Mouse (Mus musculus) hindbrain, embryonic 15.5 days (tissue): ENCODE results near the gene Kank1. TPM values are rescaled to one million over a fixed set of nuclear protein-coding genes. Genes with fewer than 3 reads are reported as not detected.

Experiments used
- ATAC-seq: fragments of 200-750 bp; cut with Nextera tagmentation; 2 replicates; pipeline ENCODE4 v1.8.0; 2017; ENCODE audit warnings: low read depth, moderate number of reproducible peaks, moderate TSS enrichment; ENCODE audit not compliant: low FRiP score
- H3K27ac ChIP-seq: fragments of 300-500 bp; sonication (generic); replicated peaks from 2 replicates; pipeline ENCODE4 v1.5.1; 2015; ENCODE audit warnings: mild to moderate bottlenecking, inconsistent platforms
- H3K27me3 ChIP-seq: fragments of 300-500 bp; sonication (generic); 2 replicates; pipeline ENCODE4 v1.6.1; 2015; ENCODE audit warnings: control low read depth, inconsistent platforms
- H3K36me3 ChIP-seq: fragments of 300-500 bp; sonication (generic); 2 replicates; pipeline ENCODE4 v1.6.1; 2015; ENCODE audit warnings: control low read depth, inconsistent platforms
- H3K4me1 ChIP-seq: fragments of 300-500 bp; sonication (generic); replicated peaks from 2 replicates; pipeline ENCODE4 v1.6.1; 2015; ENCODE audit warnings: control low read depth, inconsistent platforms
- H3K4me2 ChIP-seq: fragments of 300-500 bp; sonication (generic); 2 replicates; pipeline ENCODE4 v1.6.1; 2015; ENCODE audit warnings: moderate library complexity, mild to moderate bottlenecking, inconsistent platforms
- H3K4me3 ChIP-seq: fragments of 300-500 bp; sonication (generic); 2 replicates; pipeline ENCODE4 v1.5.1; 2015; ENCODE audit warnings: mild to moderate bottlenecking, inconsistent platforms
- H3K9ac ChIP-seq: fragments of 300-500 bp; sonication (generic); 2 replicates; pipeline ENCODE4 v1.6.1; 2015; ENCODE audit warnings: inconsistent platforms
- H3K9me3 ChIP-seq: fragments of 300-500 bp; sonication (generic); 2 replicates; pipeline ENCODE4 v1.6.1; 2016; ENCODE audit warnings: control low read depth, inconsistent platforms
- WGBS: fragments of 180-500 bp; shearing (Covaris S2); methylation state at CpG from one replicate; pipeline ENCODE4 v1.1.7; 2015; 5-methylcytosine and 5-hydroxymethylcytosine counted together
- polyA plus RNA-seq: library from polyadenylated mRNA; unstranded; fragments of >200 nt; fragmentation: Nextera tagmentation; extraction: Ambion mirVana; gene quantifications from 2 replicates; pipeline ENCODE4 v1.2.1, GENCODE M21; 2015

The Kank1 gene
- polyA plus RNA-seq, 1 experiment from 2014 or later: 10.4 TPM

- H3K9me3 ChIP-seq: no peaks in the 10 kb centered on the region
- no peak overlapping the region for H3K9ac ChIP-seq
- no peaks in the 10 kb centered on the region for H3K27me3 ChIP-seq
- no peak for ATAC-seq
- H3K36me3 ChIP-seq: no peaks in the 10 kb centered on the region
- H3K27ac ChIP-seq: no peak overlapping the region
- WGBS: 92% methylated on average over 3 of the region's 3 CpGs
- no peak overlapping the region for H3K4me2 ChIP-seq
- H3K4me1 ChIP-seq: peaks cover 7% of the 10 kb centered on the region
- no peak overlapping the region for H3K4me3 ChIP-seq
These were observed 16.9 kb downstream of the Kank1 start for GRCm38 (mm10) chr19:25253628-25254027.

- Histone ChIP-seq H3K36me3 (no peaks in the 10 kb centered on the region), H3K4me1 (no peaks in the 10 kb centered on the region), H3K9me3 (no peaks in the 10 kb centered on the region), H3K9ac (no peak overlapping the region), H3K4me3 (no peak overlapping the region), H3K27me3 (no peaks in the 10 kb centered on the region), H3K4me2 (no peak overlapping the region), H3K27ac (no peak overlapping the region)
- no peak for ATAC-seq
- 85% methylated on average over 6 of the region's 6 CpGs for WGBS
These were observed 21.5 kb downstream of the Kank1 start for GRCm38 (mm10) chr19:25258321-25258720.

GRCm38 (mm10) chr19:25266181-25266580 lies 29.4 kb downstream of the Kank1 start:
- 55% methylated on average over 9 of the region's 9 CpGs for WGBS
- Histone ChIP-seq H3K4me2 (no peak overlapping the region), H3K36me3 (no peaks in the 10 kb centered on the region), H3K27me3 (no peaks in the 10 kb centered on the region), H3K9me3 (no peaks in the 10 kb centered on the region), H3K27ac (no peak overlapping the region), H3K4me3 (no peak overlapping the region), H3K9ac (no peak overlapping the region), H3K4me1 (peaks cover 9% of the 10 kb centered on the region)
- no peak for ATAC-seq

GRCm38 (mm10) chr19:25267247-25267646 lies 30.5 kb downstream of the Kank1 start:
- Histone ChIP-seq H3K27ac (peak overlapping the region; percentile 55), H3K4me2 (no peak overlapping the region), H3K4me1 (peaks cover 9% of the 10 kb centered on the region), H3K9me3 (no peaks in the 10 kb centered on the region), H3K9ac (no peak overlapping the region), H3K36me3 (no peaks in the 10 kb centered on the region), H3K4me3 (no peak overlapping the region), H3K27me3 (no peaks in the 10 kb centered on the region)
- ATAC-seq: no peak
- 43% methylated on average over 6 of the region's 6 CpGs for WGBS

- Histone ChIP-seq H3K27me3 (no peaks in the 10 kb centered on the region), H3K27ac (no peak overlapping the region), H3K4me2 (no peak overlapping the region), H3K9me3 (no peaks in the 10 kb centered on the region), H3K9ac (no peak overlapping the region), H3K36me3 (no peaks in the 10 kb centered on the region), H3K4me3 (no peak overlapping the region), H3K4me1 (peaks cover 9% of the 10 kb centered on the region)
- peak; percentile 61; the same call in 1 of the 2 replicates for ATAC-seq
- 64% methylated on average over 6 of the region's 6 CpGs for WGBS
These were observed 31.8 kb downstream of the Kank1 start for GRCm38 (mm10) chr19:25268532-25268931.

GRCm38 (mm10) chr19:25271591-25271990 lies 34.8 kb downstream of the Kank1 start:
- Histone ChIP-seq H3K36me3 (no peaks in the 10 kb centered on the region), H3K4me3 (no peak overlapping the region), H3K4me1 (peaks cover 9% of the 10 kb centered on the region), H3K4me2 (no peak overlapping the region), H3K27ac (no peak overlapping the region), H3K9me3 (no peaks in the 10 kb centered on the region), H3K27me3 (no peaks in the 10 kb centered on the region), H3K9ac (no peak overlapping the region)
- ATAC-seq: no peak
- 52% methylated on average over 9 of the region's 9 CpGs for WGBS

GRCm38 (mm10) chr19:25273179-25273578 lies 36.4 kb downstream of the Kank1 start:
- no peak overlapping the region for H3K4me3 ChIP-seq
- no peaks in the 10 kb centered on the region; the same call in 1 of the 2 replicates for H3K4me1 ChIP-seq
- H3K9me3 ChIP-seq: no peaks in the 10 kb centered on the region
- no peak overlapping the region for H3K9ac ChIP-seq
- H3K27ac ChIP-seq: no peak overlapping the region
- H3K36me3 ChIP-seq: no peaks in the 10 kb centered on the region
- ATAC-seq: no peak
- H3K27me3 ChIP-seq: no peaks in the 10 kb centered on the region
- H3K4me2 ChIP-seq: no peak overlapping the region

GRCm38 (mm10) chr19:25276600-25277395 lies 40.0 kb downstream of the Kank1 start:
- Histone ChIP-seq H3K27ac (no peak overlapping the region), H3K36me3 (no peaks in the 10 kb centered on the region), H3K4me3 (no peak overlapping the region), H3K27me3 (no peaks in the 10 kb centered on the region), H3K9me3 (no peaks in the 10 kb centered on the region), H3K9ac (no peak overlapping the region), H3K4me1 (no peaks in the 10 kb centered on the region), H3K4me2 (no peak overlapping the region)
- ATAC-seq: no peak
- 88% methylated on average over 15 of the region's 15 CpGs for WGBS

- H3K9ac ChIP-seq: no peak overlapping the region
- no peak for ATAC-seq
- no peak overlapping the region for H3K4me3 ChIP-seq
- no peak overlapping the region for H3K4me2 ChIP-seq
- H3K27me3 ChIP-seq: no peaks in the 10 kb centered on the region
- no peak overlapping the region for H3K27ac ChIP-seq
- H3K9me3 ChIP-seq: no peaks in the 10 kb centered on the region
- H3K4me1 ChIP-seq: no peaks in the 10 kb centered on the region
- 41% methylated on average over 5 of the region's 5 CpGs for WGBS
- no peaks in the 10 kb centered on the region for H3K36me3 ChIP-seq
These were observed 41.0 kb downstream of the Kank1 start for GRCm38 (mm10) chr19:25277761-25278160.

- no peaks in the 10 kb centered on the region for H3K36me3 ChIP-seq
- H3K4me1 ChIP-seq: no peaks in the 10 kb centered on the region
- 86% methylated on average over 5 of the region's 5 CpGs for WGBS
- H3K4me3 ChIP-seq: no peak overlapping the region
- no peak for ATAC-seq
- H3K27ac ChIP-seq: no peak overlapping the region
- no peak overlapping the region for H3K9ac ChIP-seq
- H3K9me3 ChIP-seq: no peaks in the 10 kb centered on the region
- H3K27me3 ChIP-seq: no peaks in the 10 kb centered on the region
- H3K4me2 ChIP-seq: no peak overlapping the region
These were observed 42.8 kb downstream of the Kank1 start for GRCm38 (mm10) chr19:25279603-25280002.

- Histone ChIP-seq H3K27ac (no peak overlapping the region), H3K4me3 (no peak overlapping the region), H3K36me3 (no peaks in the 10 kb centered on the region), H3K4me1 (peaks cover 11% of the 10 kb centered on the region; the same call in 1 of the 2 replicates), H3K9me3 (no peaks in the 10 kb centered on the region), H3K27me3 (no peaks in the 10 kb centered on the region), H3K4me2 (no peak overlapping the region), H3K9ac (no peak overlapping the region)
- WGBS: 75% methylated on average over 2 of the region's 2 CpGs
- no peak for ATAC-seq
These were observed 46.9 kb downstream of the Kank1 start for GRCm38 (mm10) chr19:25283665-25284064.

- WGBS: 21% methylated on average over 5 of the region's 5 CpGs
- no peak overlapping the region for H3K9ac ChIP-seq
- peaks cover 11% of the 10 kb centered on the region; the same call in 1 of the 2 replicates for H3K4me1 ChIP-seq
- H3K36me3 ChIP-seq: no peaks in the 10 kb centered on the region
- no peak overlapping the region for H3K4me3 ChIP-seq
- no peaks in the 10 kb centered on the region for H3K9me3 ChIP-seq
- no peaks in the 10 kb centered on the region for H3K27me3 ChIP-seq
- ATAC-seq: peak; percentile 95
- H3K27ac ChIP-seq: peak overlapping the region; percentile 53
- H3K4me2 ChIP-seq: no peak overlapping the region
These were observed 49.2 kb downstream of the Kank1 start for GRCm38 (mm10) chr19:25285756-25286538.
